ENCODE assay signal across 8 mouse cellular contexts in the genomic region with DNA sequence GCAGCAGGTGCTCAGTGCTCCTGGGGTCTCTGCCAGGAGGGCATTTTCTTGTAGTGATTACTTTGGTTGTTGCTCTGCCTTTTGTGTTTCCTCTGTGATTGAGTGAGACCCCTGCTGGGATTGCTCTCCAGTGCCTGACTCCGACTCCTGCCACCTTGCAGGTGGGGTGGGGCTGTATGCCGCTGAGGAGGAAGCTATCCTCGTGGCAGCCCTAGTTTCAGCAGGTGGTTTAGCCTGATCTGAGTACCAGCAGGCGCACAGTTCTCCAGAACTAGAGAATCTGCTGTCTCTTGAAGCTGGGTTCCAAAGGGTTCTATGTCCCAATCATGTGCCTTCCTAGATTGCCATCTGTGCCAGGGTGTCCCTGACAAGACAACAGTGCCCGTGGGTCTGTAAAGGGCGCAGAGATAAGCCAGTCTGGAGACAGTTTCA. TPM values are rescaled to one million over a fixed set of nuclear protein-coding genes. Genes with fewer than 3 reads are reported as not detected.
DNase-seq lines count a peak whose midpoint lies in the region; ATAC-seq and TF ChIP-seq lines count a peak whose summit lies in the region.

No protein-coding gene starts in this region.

- peaks cover 77% of the 10 kb centered on the region for H3K4me1 ChIP-seq in forebrain, embryonic 13.5 days
- H3K4me1 ChIP-seq in forebrain, embryonic 11.5 days (replicated peaks; ENCODE audit: control insufficient read depth, insufficient read depth, low read length) = peaks cover 10% of the 10 kb centered on the region; the same call in 1 of the 2 replicates
- H3K4me1 ChIP-seq in embryonic fibroblast, embryonic 13.5 days (ENCODE audit: control insufficient read depth, insufficient read depth, low read length) = peaks cover 41% of the 10 kb centered on the region

- DNase-seq in forebrain, embryonic 11.5 days (ENCODE audit: low spot score) = no peak
- peak; percentile 54 for DNase-seq in CD4-positive helper T cell, adult 2 months (ENCODE audit: low read depth, low spot score)
- no peak for DNase-seq in spleen, adult 18-20 months
- no peak for DNase-seq in layer of hippocampus, postnatal 25 days (ENCODE audit: extremely low spot score in 1 of 2, low spot score in 1 of 2)
- no peak for DNase-seq in kidney, postnatal 36 days

- H3K9ac ChIP-seq in forebrain, embryonic 13.5 days = peak overlapping the region; percentile 43
- no peak overlapping the region for H3K9ac ChIP-seq in forebrain, embryonic 11.5 days (ENCODE audit: low read length)

- no peaks in the 10 kb centered on the region for H3K9me3 ChIP-seq in forebrain, embryonic 13.5 days (replicated peaks)
- no peaks in the 10 kb centered on the region for H3K9me3 ChIP-seq in forebrain, embryonic 11.5 days (ENCODE audit: control insufficient read depth, low read length)

- peak overlapping the region; percentile 86 for H3K27ac ChIP-seq in forebrain, embryonic 13.5 days
- no peak overlapping the region for H3K27ac ChIP-seq in forebrain, embryonic 11.5 days (ENCODE audit: low read depth, low read length)
- peak overlapping the region; percentile 15 for H3K27ac ChIP-seq in embryonic fibroblast, embryonic 13.5 days (ENCODE audit: insufficient read depth, low read length)

- H3K4me3 ChIP-seq in forebrain, embryonic 13.5 days = no peak overlapping the region
- H3K4me3 ChIP-seq in forebrain, embryonic 11.5 days (ENCODE audit: low read depth, low read length) = no peak overlapping the region
- no peak overlapping the region for H3K4me3 ChIP-seq in embryonic fibroblast, embryonic 13.5 days (ENCODE audit: insufficient read depth, low read length)

- H3K27me3 ChIP-seq in forebrain, embryonic 13.5 days = no peaks in the 10 kb centered on the region
- H3K27me3 ChIP-seq in forebrain, embryonic 11.5 days (ENCODE audit: control insufficient read depth, insufficient read depth, low read length) = no peaks in the 10 kb centered on the region

- TF ChIP-seq CTCF in embryonic fibroblast, embryonic 13.5 days (IDR thresholded peaks at IDR 0.05; ENCODE audit: borderline replicate concordance, insufficient read depth, low read length) = no peak

- WGBS in forebrain, embryonic 13.5 days = 40% methylated on average over 6 of the region's 6 CpGs
- 49% methylated on average over 6 of the region's 6 CpGs for WGBS in forebrain, embryonic 11.5 days

- 0 out of 2 replicates have a peak, but pooled peaks have one; percentile 3 for ATAC-seq in forebrain, embryonic 13.5 days
- ATAC-seq in forebrain, embryonic 11.5 days (replicated peaks; ENCODE audit: low FRiP score) = no peak
- ATAC-seq in megakaryocyte-erythroid progenitor cell, adult 5-6 weeks (replicated peaks; ENCODE audit: low FRiP score, low TSS enrichment, poor library complexity, severe bottlenecking) = peak; percentile 83

- H3K36me3 ChIP-seq in forebrain, embryonic 13.5 days (ENCODE audit: poor library complexity, severe bottlenecking) = 0 out of 2 replicates have a peak, but pooled peaks cover 2% of the 10 kb centered on the region
- H3K36me3 ChIP-seq in forebrain, embryonic 11.5 days (ENCODE audit: control insufficient read depth, insufficient read depth, low read length) = no peaks in the 10 kb centered on the region

- peak overlapping the region; percentile 33 for H3K4me2 ChIP-seq in forebrain, embryonic 13.5 days
- H3K4me2 ChIP-seq in forebrain, embryonic 11.5 days (ENCODE audit: low read depth, low read length, severe bottlenecking) = no peak overlapping the region

- TF ChIP-seq POLR2A in embryonic fibroblast, embryonic 13.5 days (IDR thresholded peaks at IDR 0.05; ENCODE audit: low read depth, low read length) = no peak

RNA-seq across cellular contexts. Expression of a gene that starts 9.9 kb away (rescaled TPM):
- 94.4 and 104 TPM in 2 replicates for polyA plus RNA-seq in forebrain, embryonic 13.5 days (2015; fragmentation: Nextera tagmentation; extraction: Ambion mirVana)
- polyA plus RNA-seq in forebrain, embryonic 11.5 days (2014; fragmentation: Nextera tagmentation; extraction: Ambion mirVana) = 73.0 and 80.0 TPM in 2 replicates
- polyA plus RNA-seq in embryonic fibroblast, embryonic 13.5 days (2011; ENCODE audit: insufficient read length, low read depth, missing spikeins) = 50.7 and 59.4 TPM in 2 replicates
- total RNA-seq in megakaryocyte-erythroid progenitor cell, adult 5-6 weeks (2014; fragmentation: Nextera tagmentation) = 24.3 and 29.1 TPM in 2 replicates
- total RNA-seq in megakaryocyte-erythroid progenitor cell, adult 5-6 weeks (2017) = 31.9 and 56.4 TPM in 2 replicates
- 10 to 100 TPM; 62.5 to 63.8 TPM for total RNA-seq in layer of hippocampus, postnatal 25 days (2021)
